Mouse (Mus musculus): ENCODE results near the gene Hsd17b11.
A peak's percentile ranks its signal among the peaks of the same experiment; 100 is the strongest.
"Not testable (repeated sequence)": the region's sequence is repeated elsewhere in the genome, so short reads cannot be mapped to it uniquely, and the experiment has no call there.

Hsd17b11 gene

DNA sequence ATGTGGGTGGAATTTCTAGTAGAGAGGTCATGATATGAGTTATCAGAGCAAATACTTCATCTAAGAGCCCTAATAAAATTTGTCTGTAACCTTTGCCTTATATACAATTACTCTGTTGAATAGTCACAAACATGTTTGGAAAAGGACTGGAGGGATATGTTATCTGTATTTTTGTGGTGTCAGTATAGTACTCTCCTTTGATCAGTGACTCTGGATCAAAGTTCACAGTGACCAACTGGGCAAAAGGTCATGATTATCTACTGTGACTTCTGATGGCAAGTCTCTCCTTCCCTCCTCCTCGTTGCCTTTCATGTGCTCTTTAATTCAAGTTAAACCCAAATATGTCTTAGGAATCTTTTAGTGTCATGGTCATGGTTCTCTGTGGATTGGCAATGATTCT lies 14.1 kb upstream of the Hsd17b11 start:
- DNase-seq (ENCODE audit: low read depth, low spot score), result no peak

DNA sequence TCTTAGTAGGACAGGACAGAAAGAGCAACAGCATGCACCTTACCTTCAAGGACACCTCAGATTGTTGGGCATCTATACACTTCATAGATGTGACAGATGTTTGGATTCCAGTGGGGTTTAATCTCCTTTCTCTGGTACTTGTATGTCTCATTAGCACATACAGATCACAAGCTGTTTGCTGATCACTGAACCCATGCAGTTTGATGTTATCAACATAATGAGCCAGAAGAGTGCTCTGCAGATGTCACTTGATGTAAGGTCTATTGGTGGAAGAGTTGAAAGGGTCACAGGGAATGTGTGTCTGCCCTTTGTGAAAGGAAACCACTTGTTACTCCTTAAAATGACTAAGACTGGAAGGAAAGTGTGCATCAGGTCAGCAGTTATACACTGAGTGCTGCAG lies 13.3 kb upstream of the Hsd17b11 start:
- no peak for DNase-seq (ENCODE audit: low read depth, low spot score)

DNA sequence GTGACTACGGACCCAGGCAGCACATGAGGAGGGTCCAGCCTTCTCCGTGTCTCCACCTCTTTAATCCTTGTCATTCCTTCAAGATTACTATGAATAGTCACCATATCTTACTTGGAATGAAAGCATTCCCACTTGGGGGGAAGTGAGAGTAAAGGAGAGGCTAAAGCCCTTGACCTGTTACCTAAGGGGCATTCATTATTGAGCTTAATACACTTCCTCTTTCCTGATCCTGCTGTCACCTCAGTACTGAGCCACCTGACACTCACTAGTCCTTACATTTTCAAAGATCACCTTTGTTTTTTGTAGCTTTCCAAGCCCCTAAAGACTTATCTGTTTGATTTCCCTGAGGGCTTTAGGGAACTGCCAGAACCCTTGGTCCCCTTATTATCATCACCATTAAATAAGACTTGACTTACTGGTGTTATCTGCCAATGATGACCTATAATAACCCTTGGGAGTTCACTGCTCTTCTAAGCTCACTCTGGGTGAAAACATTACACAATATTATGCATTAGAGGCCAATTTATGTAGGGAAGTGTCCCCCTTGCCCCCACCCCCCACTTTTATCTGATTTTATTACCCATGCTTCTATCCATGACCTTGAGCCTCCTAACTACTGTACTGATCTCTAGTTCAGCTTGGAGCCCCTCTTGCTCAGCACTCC lies 10.8 kb upstream of the Hsd17b11 start:
- no peak for DNase-seq (ENCODE audit: low read depth, low spot score)

DNA sequence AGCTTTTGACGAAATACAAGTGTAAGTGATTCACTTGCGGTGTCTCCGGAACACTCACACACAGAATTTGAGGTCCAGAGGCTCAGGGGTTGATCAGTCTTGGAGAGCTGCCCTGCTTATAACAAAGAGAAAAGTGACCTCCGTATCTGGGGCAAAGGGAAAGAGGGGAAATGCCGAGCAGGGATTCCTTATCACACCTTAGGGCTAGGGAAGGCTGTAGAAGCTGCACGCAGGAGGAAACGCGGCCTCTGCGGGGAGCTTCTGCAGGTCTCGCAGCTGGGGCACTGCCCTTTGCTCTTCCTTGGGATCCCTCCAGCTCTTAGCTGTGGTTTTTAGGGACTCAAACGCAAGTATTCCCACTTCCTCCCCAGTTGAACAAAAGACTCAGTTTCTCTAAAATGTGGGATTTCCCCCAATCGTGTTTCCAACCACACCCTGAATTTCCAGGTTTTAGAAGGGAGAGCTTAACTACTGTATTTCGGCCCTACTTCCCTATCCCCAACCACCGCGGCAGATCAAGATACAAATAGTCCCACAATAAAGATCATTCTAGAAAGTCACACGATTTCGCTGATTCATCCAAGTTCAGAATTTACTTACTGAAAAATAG lies 3.6 kb upstream of the Hsd17b11 start:
- DNase-seq (ENCODE audit: low read depth, low spot score), result peak; percentile 27

DNA sequence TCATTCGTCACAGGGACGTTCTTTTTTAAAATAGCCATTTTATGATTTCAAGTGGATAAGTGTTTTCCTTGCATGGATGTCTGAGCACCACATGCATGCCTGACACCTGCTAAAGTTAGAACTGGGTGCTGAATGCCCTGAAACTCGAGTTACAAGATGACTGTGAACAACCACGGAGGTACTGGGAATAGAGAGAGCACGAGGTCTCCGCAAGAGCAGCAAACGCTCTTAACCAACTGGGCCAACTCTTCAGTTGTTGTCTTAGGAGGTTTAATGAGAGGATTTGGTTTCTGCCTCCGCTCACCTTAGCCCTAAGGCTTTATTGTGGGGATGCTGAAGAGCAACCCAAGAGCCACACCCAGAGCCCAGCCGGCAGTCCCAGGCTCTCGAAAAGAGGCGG lies 3.0 kb upstream of the Hsd17b11 start:
- peak; percentile 18 for DNase-seq (ENCODE audit: low read depth, low spot score)

DNA sequence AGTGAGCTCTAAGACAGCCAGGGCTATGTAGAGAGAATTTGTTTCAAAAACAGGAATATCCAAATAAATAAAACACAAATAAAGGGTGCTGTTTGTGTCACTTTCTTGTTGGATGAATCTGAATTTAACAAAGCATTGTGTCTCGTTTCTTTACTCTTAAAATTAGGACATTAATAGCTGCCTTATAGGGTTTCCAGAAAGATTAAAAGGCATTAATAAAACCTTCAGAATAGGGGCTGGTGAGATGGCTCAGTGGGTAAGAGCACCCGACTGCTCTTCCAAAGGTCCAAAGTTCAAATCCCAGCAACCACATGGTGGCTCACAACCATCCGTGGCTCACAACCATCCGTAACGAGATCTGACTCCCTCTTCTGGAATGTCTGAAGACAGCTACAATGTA lies 2.5 kb upstream of the Hsd17b11 start:
- DNase-seq (ENCODE audit: low read depth, low spot score), result not testable (repeated sequence)

DNA sequence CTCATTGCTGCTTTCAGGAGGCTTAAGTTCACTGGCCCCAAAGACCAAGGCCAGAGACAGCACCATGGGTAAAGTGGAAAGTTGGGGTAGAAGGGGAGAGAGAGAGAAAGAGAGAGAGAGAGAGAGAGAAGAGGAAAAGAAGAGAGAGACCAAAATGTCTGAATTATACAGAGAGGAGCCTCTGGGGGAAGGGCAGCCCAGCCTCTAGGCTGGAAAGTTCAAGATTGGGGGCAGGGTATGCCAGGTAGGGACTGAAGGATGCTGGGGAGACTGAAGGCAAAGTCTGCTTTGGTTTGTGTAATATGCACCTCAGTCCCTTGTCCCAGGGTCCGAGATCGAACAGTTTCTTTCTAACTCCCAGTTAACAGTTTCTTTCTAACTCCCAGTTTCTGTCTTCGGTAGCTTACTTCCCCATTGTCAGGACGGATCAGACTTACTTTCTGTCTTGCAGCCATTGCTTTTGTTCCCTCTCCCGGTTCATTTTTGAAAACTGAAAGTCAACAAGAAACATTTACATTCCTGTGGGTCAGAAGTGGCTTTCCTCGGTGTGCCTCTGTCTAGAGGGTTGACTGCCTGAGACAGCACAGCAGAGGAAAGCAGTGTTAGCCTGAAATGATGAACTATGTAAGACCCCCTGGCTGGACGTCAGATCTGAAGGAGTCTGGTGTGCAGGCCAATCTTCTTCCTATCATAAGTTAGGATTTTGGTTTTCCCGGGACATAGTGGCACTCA lies 1.7 kb upstream of the Hsd17b11 start:
- DNase-seq (ENCODE audit: low read depth, low spot score), result no peak

DNA sequence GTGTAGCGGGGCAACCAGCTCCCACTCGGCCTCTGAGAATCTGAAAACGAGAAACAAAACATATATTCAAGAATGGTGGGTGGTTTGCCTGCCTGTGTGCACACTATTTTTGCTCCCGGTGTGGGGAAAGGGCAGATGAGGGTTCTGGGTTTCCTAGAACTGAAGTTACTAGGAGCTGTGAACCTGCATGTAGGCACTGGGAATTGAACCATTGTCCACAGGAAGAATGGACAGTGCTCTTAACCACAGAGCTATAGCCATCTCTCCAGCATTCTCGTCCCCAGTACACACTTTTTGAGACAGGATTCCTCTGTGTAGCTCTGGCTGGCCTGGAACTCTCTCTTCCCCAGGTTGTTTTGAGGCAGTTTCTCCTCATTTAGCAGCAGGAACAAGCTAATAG lies 839 bp upstream of the Hsd17b11 start:
- DNase-seq (ENCODE audit: low read depth, low spot score), result no peak

DNA sequence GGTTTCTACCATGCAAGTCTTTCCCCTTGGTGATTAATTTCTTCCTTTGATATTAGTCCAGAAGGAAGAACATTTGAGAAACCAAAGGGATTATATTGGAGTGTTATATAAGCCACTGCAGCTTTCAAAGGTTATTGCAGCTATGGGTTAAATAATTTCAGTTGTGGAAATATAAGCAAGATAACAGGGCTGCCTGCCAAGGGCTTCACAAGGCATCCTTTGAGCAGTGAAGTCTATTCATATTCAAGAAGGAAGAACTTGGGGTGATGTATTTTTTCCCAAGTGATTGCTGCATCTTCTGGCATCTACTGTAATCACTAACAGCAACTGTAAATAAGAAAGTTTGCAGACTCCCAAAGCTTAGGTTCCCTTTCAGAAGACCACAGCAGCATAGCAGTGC lies 10.3 kb downstream of the Hsd17b11 start:
- DNase-seq (ENCODE audit: low read depth, low spot score), result no peak

DNA sequence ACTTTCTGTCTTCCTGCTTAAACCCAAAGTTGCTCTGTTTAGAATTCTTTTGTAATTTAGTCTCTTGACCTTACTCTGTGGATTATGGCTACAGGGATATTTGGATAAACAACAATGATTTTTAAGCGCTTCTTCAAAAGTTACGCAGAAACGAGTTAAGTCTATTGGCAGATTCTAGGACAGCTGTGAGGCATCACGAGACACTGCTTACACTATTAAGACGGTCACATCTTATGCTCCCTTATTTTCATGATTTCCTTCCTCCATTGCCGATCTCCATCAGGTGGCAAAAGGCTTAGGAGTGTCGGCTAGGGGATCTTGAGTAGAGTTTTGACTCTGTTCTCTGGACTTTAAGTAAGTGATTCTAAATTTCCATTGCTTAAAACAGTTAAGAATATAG lies 11.5 kb downstream of the Hsd17b11 start:
- DNase-seq (ENCODE audit: low read depth, low spot score), result no peak

DNA sequence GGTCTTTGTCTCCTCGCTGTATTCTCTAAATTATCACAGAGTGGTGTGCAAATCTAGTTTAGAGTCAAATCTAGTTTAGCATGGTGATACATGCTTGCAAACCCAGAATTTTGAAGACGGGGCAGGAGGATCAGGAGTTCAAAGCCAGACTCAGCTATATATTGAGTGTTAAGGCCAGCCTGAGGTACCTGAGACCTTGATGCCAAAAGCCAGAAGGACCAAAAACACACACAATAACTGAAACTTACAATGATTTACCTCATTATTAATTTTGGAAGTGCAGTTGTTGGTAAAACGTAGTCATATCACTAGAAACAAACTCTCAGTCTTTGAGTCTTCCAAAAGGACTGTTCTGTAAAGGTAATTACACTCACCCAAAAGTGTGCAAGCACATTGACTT lies 12.3 kb downstream of the Hsd17b11 start:
- no peak for DNase-seq (ENCODE audit: low read depth, low spot score)

DNA sequence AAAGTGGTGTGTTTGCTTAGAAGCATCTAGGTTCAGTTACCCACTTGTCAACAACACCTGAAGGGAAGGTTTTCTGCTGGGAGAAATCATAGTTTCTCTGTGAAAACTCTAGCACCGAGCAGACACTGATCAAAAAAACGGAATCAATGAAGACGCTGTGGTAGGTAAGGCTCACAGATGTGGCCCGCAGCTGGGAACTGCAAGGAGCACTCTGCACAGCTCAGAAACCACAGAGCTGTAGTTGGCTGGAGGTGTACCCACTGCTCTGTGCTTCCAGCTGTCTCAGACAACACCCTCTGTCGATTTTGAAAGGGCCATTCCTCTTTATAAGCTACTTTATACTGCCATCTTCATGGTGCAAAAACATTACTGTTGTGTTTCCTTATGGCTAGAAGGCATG lies 13.9 kb downstream of the Hsd17b11 start:
- DNase-seq (ENCODE audit: low read depth, low spot score), result no peak

DNA sequence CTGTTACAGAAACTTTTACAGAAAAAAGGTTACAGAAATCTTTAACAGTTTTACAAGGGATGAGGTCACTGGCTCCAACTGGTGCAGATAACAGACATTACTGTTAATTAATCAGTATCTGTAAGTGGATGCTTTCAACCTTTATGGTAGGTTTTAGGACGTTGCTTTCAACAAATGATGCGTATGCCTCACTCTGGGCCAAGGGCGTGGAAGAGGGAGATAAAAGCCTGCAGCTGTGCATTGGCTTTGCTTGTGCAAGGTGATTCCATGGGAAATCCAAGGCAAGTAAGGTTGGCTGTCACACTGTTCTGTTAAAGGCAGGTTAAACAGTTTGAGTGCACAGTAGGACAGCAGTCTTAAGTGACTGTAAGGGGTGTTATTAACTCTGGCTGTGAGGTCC lies 14.9 kb downstream of the Hsd17b11 start:
- no peak for DNase-seq (ENCODE audit: low read depth, low spot score)

DNA sequence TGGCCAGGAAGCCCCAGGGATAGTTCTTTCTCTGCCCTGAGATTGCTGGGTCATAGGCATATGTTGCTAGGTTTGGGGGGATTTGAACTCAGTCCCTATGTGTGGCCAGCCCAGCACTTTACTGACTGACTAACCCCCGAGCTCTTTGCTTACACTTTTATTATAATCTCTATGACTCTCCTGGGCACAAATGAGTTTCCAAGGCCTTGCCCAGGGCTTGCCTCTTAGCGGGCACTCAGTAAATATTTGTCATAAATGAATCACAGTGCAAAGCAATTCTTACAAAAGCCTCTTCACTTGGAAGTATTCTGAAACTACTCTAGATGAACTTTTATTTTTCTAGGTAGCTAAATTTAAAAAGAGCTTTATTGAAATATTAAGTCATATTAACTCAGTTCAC lies 17.8 kb downstream of the Hsd17b11 start:
- no peak for DNase-seq (ENCODE audit: low read depth, low spot score)

DNA sequence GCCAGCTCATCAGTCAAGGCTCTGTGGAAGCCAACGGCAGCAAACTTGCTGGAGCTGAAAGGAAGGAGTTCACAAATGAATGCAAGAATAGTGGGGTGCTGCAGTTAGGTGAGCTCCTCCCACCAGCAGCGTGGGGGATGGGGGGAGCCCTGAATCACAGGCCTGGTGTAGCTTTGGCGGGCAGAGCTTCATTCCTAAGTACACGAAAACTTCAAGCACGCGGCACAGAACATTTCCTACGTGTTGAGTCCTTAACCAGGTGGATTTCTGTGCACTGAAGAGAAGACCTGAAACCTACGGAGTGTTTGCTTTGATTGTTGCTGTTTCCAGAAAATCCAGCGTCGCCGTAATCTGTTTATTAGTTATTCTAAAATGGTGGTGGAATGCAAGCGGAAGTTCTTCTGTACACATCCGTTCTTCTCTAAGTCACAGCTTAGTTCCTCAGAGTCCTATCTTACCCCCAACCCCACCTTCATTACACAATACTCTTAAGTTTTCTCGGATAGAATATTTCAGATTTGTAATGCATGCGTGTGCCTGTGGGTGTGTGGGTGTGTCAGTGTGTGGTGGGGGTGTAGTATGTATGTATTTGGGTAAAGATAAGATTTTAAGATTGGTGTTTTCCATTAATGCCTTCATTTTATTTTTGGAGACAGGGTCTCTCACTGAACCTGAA lies 18.3 kb downstream of the Hsd17b11 start:
- DNase-seq (ENCODE audit: low read depth, low spot score), result no peak

DNA sequence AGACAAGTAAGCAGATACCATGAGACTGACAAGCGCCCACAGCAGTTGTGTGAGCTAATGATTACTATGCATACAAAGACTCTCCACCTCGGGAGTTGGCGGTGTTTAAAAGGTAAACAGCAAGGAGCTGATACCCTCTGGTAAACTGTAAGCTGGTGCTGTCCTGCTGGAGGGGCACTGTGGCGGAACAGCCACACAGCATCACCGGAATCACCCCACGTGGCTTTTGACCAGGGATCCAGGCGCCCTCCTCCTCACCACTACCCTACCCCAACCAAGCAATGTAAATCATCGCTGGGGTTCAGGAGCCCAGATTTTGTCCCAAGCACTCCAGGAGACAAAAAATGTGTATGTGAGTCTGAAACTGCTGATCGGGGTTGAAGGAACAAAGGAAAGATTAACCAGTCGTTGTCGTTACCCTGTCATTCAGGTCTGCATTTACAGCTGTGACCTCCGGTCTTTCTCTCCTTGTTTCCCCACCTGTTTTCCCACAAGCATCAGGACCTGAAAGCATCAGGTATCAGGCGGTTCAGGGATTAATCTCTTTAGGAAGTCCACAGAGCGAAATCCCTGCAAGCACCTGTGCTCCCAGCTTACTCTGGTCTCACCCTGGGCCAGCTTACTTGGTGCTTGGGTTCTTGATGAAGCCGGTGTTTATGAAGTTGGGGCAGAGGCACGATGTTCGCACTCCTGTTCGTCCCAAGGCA lies 19.0 kb downstream of the Hsd17b11 start:
- DNase-seq (ENCODE audit: low read depth, low spot score), result peak; percentile 59

DNA sequence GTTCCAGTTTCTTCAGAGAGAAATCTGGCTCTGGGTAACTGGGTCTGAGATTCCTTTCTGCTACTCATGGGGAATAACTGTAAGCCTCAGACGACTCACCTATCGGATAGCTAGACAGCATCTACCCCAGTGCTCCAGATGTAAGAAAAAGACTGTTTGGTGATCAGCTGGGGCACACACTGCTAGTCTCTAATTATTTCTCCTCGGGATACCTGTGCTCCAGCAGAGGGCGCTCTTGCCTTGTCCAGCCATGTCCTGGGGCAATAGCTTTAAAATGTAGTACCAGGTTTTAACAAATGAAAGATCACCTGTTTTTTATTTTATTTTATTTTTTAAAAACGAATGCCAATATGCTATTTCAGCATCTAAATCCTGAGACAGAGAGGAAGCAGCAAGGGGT lies 22.0 kb downstream of the Hsd17b11 start:
- peak; percentile 83 for DNase-seq (ENCODE audit: low read depth, low spot score)

DNA sequence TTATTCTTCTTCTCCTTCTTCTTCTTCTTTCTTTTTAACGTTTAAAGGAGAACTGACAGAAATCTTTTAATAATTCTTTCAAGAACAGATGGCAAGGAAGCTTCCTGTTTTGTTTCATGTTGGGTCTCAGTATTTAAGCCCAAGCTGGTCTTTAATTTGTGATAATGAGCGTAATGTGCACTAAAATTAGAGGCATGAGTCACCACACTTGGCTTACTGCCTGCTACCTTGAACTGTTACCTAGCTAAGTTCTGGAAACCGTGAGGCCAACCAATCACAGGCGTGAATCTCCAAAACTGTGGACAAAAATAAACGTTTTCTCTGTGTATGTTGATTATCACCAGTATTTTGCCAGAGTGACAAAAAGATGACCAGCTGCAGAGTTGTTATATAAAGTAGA lies 23.0 kb downstream of the Hsd17b11 start:
- DNase-seq (ENCODE audit: low read depth, low spot score), result no peak

DNA sequence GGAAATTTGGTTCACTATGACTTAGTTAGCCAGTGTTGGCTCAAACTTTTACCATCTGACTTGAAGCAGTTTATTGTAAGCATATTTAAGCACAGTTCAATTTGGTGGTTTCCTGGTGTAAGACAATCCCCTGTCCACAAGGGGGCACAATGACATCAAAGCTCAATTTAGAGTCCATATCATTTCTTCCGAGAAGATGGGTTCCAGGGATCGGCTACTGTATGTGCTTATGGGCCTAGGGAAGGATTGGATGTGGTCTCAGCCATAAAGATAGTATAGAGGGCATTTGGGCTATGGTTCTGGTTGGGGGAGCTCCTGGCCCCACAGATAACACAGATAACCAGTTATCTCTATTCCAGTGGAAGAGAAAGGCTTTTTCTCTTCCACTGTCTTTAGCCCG lies 26.5 kb downstream of the Hsd17b11 start:
- peak; percentile 70 for DNase-seq (ENCODE audit: low read depth, low spot score)

DNA sequence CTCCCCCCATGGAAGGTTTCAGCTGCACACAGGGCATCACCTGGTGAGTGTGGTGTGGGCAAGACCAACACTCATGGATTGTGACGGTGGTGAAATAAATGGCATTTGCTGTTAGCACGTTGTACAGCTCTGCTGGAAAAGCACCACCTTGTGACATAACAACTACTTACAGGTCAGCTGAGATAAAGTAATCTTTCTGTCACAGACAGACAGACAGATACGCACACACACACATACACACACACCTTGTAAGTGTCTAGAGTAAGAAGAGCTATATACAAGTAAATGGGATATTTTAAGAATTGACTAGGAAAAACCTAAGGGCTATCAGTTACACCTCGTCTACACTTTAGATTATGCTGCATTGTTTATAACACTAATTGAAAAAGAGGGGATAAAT lies 27.1 kb downstream of the Hsd17b11 start:
- no peak for DNase-seq (ENCODE audit: low read depth, low spot score)

DNA sequence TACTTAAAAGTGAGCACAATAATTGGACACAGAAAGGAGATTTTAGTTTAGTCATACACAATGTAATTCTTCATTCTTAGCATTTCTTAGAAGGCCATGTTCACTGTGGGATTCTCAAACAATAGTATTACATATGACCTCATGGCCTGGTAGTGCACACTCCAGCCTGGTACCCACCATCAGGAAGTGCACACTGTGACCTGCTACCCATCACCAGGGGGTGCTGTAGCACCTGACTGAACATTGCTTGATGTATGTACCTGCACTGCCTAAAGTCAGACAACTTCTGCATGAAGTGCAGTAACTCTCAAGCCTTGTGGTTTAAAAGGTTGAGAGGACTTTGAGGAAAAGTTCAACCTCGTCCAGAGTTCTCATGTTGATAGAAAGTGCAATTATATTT lies 28.1 kb downstream of the Hsd17b11 start:
- DNase-seq (ENCODE audit: low read depth, low spot score), result peak; percentile 54

DNA sequence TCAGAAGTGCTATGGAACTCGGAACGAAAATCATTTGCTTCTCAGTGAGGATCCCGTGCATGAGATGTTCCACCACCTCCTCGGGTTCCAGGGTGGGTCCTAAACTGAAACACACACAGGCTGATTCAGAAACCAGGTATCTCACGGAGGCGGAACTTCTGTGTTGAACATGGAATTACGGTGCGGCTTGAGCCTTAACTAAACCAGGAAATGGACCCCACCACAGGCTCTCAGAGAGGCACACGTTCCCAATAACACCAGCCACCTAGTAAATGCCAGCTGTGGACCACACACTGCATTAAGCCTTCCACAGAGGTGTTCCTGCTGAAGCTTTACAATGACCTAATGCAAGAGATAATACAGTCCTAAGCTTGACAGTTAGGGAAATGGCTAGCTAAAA lies 28.9 kb downstream of the Hsd17b11 start:
- DNase-seq (ENCODE audit: low read depth, low spot score), result no peak
